ENCODE assay signal across 8 mouse cellular contexts in genomic region chr11:77686841-77687540, GRCm38 (mm10). TPM values are rescaled to one million over a fixed set of nuclear protein-coding genes. Genes with fewer than 3 reads are reported as not detected.
DNase-seq lines count a peak whose midpoint lies in the region; ATAC-seq and TF ChIP-seq lines count a peak whose summit lies in the region.

No protein-coding gene starts in this region.

- WGBS in hindbrain, embryonic 10.5 days: under 1% methylated on average over 62 of the region's 76 CpGs

- no peaks in the 10 kb centered on the region for H3K27me3 ChIP-seq in MEL (ENCODE audit: control insufficient read depth in 1 of 2, insufficient read depth in 2 of 2, low read length in 2 of 2)
- H3K27me3 ChIP-seq in hindbrain, embryonic 10.5 days (ENCODE audit: insufficient read depth, poor library complexity, severe bottlenecking): no peaks in the 10 kb centered on the region

- peak overlapping the region; percentile 85 for H3K27ac ChIP-seq in MEL (ENCODE audit: control insufficient read depth, low read depth, low read length)
- peak overlapping the region; percentile 99 for H3K27ac ChIP-seq in hindbrain, embryonic 10.5 days

- TF ChIP-seq EP300 in MEL (IDR thresholded peaks at IDR 0.05; ENCODE audit: low read depth in 1 of 2, low read length in 2 of 2): peak in 1 of 2 experiments; percentile 26; a peak in 1 of 4 replicates

- peak overlapping the region; percentile 96 for H3K9ac ChIP-seq in MEL (ENCODE audit: control insufficient read depth, low read depth, low read length, poor library complexity, severe bottlenecking)

- H3K4me3 ChIP-seq in MEL (ENCODE audit: control insufficient read depth in 1 of 2, insufficient read depth in 1 of 2, low read depth in 2 of 2, low read length in 2 of 2): peak overlapping the region; percentile 87 to 99
- peak overlapping the region; percentile 98 for H3K4me3 ChIP-seq in hindbrain, embryonic 10.5 days

- TF ChIP-seq RAD21 in MEL (IDR thresholded peaks at IDR 0.05; ENCODE audit: low read depth, low read length): no peak

- peaks cover 51% of the 10 kb centered on the region for H3K79me2 ChIP-seq in MEL (ENCODE audit: control insufficient read depth, insufficient read depth, low read length, poor library complexity)

- no peak for TF ChIP-seq CTCF in MEL (IDR thresholded peaks at IDR 0.05 in 2 of 3, conservative IDR thresholded peaks at IDR 0.05 in 1 of 3; ENCODE audit: control insufficient read depth in 1 of 3, insufficient read depth in 1 of 3, low read depth in 2 of 3, low read length in 3 of 3, poor library complexity in 1 of 3, severe bottlenecking in 1 of 3)

- no peaks in the 10 kb centered on the region for H3K9me3 ChIP-seq in MEL (replicated peaks; ENCODE audit: insufficient read depth, low read length)
- no peaks in the 10 kb centered on the region for H3K9me3 ChIP-seq in hindbrain, embryonic 10.5 days

- peak; percentile 86 for DNase-seq in MEL (ENCODE audit: low read depth, low spot score)
- peak; percentile 56 for DNase-seq in cerebellum, adult 8-10 months
- DNase-seq in hindbrain, embryonic 10.5 days (ENCODE audit: low spot score): peak; percentile 82
- peak; percentile 31 to 57 for DNase-seq in layer of hippocampus, postnatal 14 days (ENCODE audit: low spot score in 2 of 2)
- peak; percentile 77 for DNase-seq in lung, postnatal 10 days
- DNase-seq in ovary, postnatal 36 days (ENCODE audit: low spot score): peak; percentile 74
- DNase-seq in thymus, postnatal 14 days: peak; percentile 72

- H3K36me3 ChIP-seq in MEL (ENCODE audit: control insufficient read depth in 1 of 2, insufficient read depth in 2 of 2, low read length in 2 of 2): peaks cover 31 to 38% of the 10 kb centered on the region in 2 experiments
- peaks cover 35% of the 10 kb centered on the region for H3K36me3 ChIP-seq in hindbrain, embryonic 10.5 days

- H3K4me1 ChIP-seq in MEL (ENCODE audit: control insufficient read depth in 1 of 2, insufficient read depth in 2 of 2, low read length in 2 of 2): peaks cover 9 to 16% of the 10 kb centered on the region in 2 experiments; a peak in 3 of 4 replicates
- peaks cover 18% of the 10 kb centered on the region for H3K4me1 ChIP-seq in hindbrain, embryonic 10.5 days (replicated peaks)

- ATAC-seq in frontal cortex, adult (ENCODE audit: low TSS enrichment): peak; percentile 22; the same call in 1 of the 2 replicates

- TF ChIP-seq POLR2A in MEL (IDR thresholded peaks at IDR 0.05; ENCODE audit: control insufficient read depth in 1 of 2, insufficient read depth in 1 of 2, low read depth in 1 of 2, low read length in 2 of 2, poor library complexity in 1 of 2): peak; percentile 46 to 56; a peak in 2 of 4 replicates

TF ChIP-seq in MEL, 35 proteins besides CTCF, POLR2A, EP300 and RAD21:
- TF ChIP-seq E2F4 (IDR thresholded peaks at IDR 0.05; ENCODE audit: borderline replicate concordance, low read depth, low read length): no peak
- TF ChIP-seq CHD1 (IDR thresholded peaks at IDR 0.05; ENCODE audit: low read depth, low read length): no peak
- TF ChIP-seq KAT2A (conservative IDR thresholded peaks at IDR 0.05; ENCODE audit: low read depth, low read length): no peak; the same call in 1 of the 2 replicates
- no peak for TF ChIP-seq USF2 (IDR thresholded peaks at IDR 0.05; ENCODE audit: borderline replicate concordance in 1 of 2, insufficient read depth in 1 of 2, low read depth in 1 of 2, low read length in 2 of 2)
- TF ChIP-seq ELF1 (IDR thresholded peaks at IDR 0.05; ENCODE audit: low read depth, low read length): peak; percentile 25; the same call in 1 of the 2 replicates
- no peak; the same call in 1 of the 2 replicates for TF ChIP-seq MAX (IDR thresholded peaks at IDR 0.05; ENCODE audit: low read length)
- TF ChIP-seq MEF2A (IDR thresholded peaks at IDR 0.05; ENCODE audit: extremely low read depth, insufficient replicate concordance, low read depth, low read length, poor library complexity, severe bottlenecking): no peak
- TF ChIP-seq NELFE (IDR thresholded peaks at IDR 0.05; ENCODE audit: low read depth, low read length): no peak
- no peak for TF ChIP-seq ZMIZ1 (IDR thresholded peaks at IDR 0.05; ENCODE audit: low read depth, low read length)
- 0 out of 2 replicates have a peak, but pooled peaks have one; percentile 4 for TF ChIP-seq MXI1 (IDR thresholded peaks at IDR 0.05; ENCODE audit: low read depth, low read length)
- peak; percentile 53 for TF ChIP-seq HCFC1 (IDR thresholded peaks at IDR 0.05; ENCODE audit: low read depth, low read length)
- TF ChIP-seq NRF1 (IDR thresholded peaks at IDR 0.05; ENCODE audit: insufficient read depth, low read depth, low read length, poor library complexity, severe bottlenecking): no peak
- no peak for TF ChIP-seq POLR2AphosphoS5 (IDR thresholded peaks at IDR 0.05; ENCODE audit: borderline replicate concordance, low read depth, low read length)
- peak; percentile 44 for TF ChIP-seq CHD2 (IDR thresholded peaks at IDR 0.05; ENCODE audit: low read length)
- TF ChIP-seq TCF12 (IDR thresholded peaks at IDR 0.05; ENCODE audit: low read depth, low read length): no peak; the same call in 1 of the 2 replicates
- TF ChIP-seq GABPA (IDR thresholded peaks at IDR 0.05; ENCODE audit: low read depth, low read length): no peak
- no peak for TF ChIP-seq TBP (IDR thresholded peaks at IDR 0.05; ENCODE audit: low read depth, low read length)
- TF ChIP-seq POLR2AphosphoS2 (IDR thresholded peaks at IDR 0.05; ENCODE audit: low read length): peak; percentile 20; the same call in 1 of the 2 replicates
- no peak for TF ChIP-seq GATA1 (IDR thresholded peaks at IDR 0.05; ENCODE audit: low read depth, low read length)
- TF ChIP-seq TAL1 (IDR thresholded peaks at IDR 0.05; ENCODE audit: low read length): no peak
- TF ChIP-seq USF1 (IDR thresholded peaks at IDR 0.05; ENCODE audit: low read depth, low read length): no peak
- TF ChIP-seq RCOR1 (IDR thresholded peaks at IDR 0.05; ENCODE audit: low read depth, low read length): no peak
- TF ChIP-seq ZKSCAN1 (IDR thresholded peaks at IDR 0.05; ENCODE audit: low read depth, low read length): no peak
- no peak for TF ChIP-seq ETS1 (IDR thresholded peaks at IDR 0.05; ENCODE audit: low read depth, low read length)
- no peak for TF ChIP-seq SMC3 (IDR thresholded peaks at IDR 0.05; ENCODE audit: low read depth, low read length)
- no peak for TF ChIP-seq ZNF384 (IDR thresholded peaks at IDR 0.05; ENCODE audit: low read depth, low read length)
- TF ChIP-seq SIN3A (IDR thresholded peaks at IDR 0.05; ENCODE audit: low read length): peak; percentile 56
- no peak for TF ChIP-seq MYB (IDR thresholded peaks at IDR 0.05; ENCODE audit: low read depth, low read length)
- no peak for TF ChIP-seq MAFK (IDR thresholded peaks at IDR 0.05; ENCODE audit: borderline replicate concordance, low read depth, low read length)
- TF ChIP-seq ZC3H11A (IDR thresholded peaks at IDR 0.05; ENCODE audit: low read depth, low read length): no peak
- 0 out of 2 replicates have a peak, but pooled peaks have one; percentile 61 for TF ChIP-seq UBTF (IDR thresholded peaks at IDR 0.05; ENCODE audit: borderline replicate concordance, insufficient read depth, low read depth, low read length)
- no peak for TF ChIP-seq JUND (IDR thresholded peaks at IDR 0.05; ENCODE audit: low read depth, low read length)
- TF ChIP-seq MYC (IDR thresholded peaks at IDR 0.05; ENCODE audit: low read depth, low read length): no peak
- TF ChIP-seq MAZ (IDR thresholded peaks at IDR 0.05; ENCODE audit: low read depth, low read length): no peak; the same call in 1 of the 2 replicates
- no peak for TF ChIP-seq BHLHE40 (IDR thresholded peaks at IDR 0.05; ENCODE audit: borderline replicate concordance, low read depth, low read length)

RNA-seq across cellular contexts. Expression of gene Nufip2, which starts 1.0 kb away (rescaled TPM):
- 47.8 and 50.5 TPM in 2 replicates for total RNA-seq in MEL (2012; rRNA removed)
- 10 to 100 TPM; 24.7 to 56.1 TPM for polyA plus RNA-seq in MEL (2012; ENCODE audit: insufficient read depth in 1 of 2, insufficient read length in 2 of 2, low read depth in 1 of 2, low replicate concordance in 2 of 2, missing spikeins in 1 of 2)
- polyA plus RNA-seq in hindbrain, embryonic 10.5 days (2016; fragmentation: Nextera tagmentation; extraction: Ambion mirVana): 3.6 and 3.7 TPM in 2 replicates
- total RNA-seq in layer of hippocampus, postnatal 14 days (2021): 10 to 100 TPM; 78.2 to 87.1 TPM

RNA-seq across cellular contexts. Expression of gene Cryba1, which starts 38.1 kb away (rescaled TPM):
- total RNA-seq in MEL (2012; rRNA removed): not detected in 2 replicates
- polyA plus RNA-seq in MEL (2012; ENCODE audit: insufficient read depth in 1 of 2, insufficient read length in 2 of 2, low read depth in 1 of 2, low replicate concordance in 2 of 2, missing spikeins in 1 of 2): not detected
- 1.6 and 2.2 TPM in 2 replicates for polyA plus RNA-seq in hindbrain, embryonic 10.5 days (2016; fragmentation: Nextera tagmentation; extraction: Ambion mirVana)
- not detected for total RNA-seq in layer of hippocampus, postnatal 14 days (2021)

Comparison
In these comparisons a context has a peak if more than half of its experiments do, and no peak if none do; other contexts are left out.
1. Peak in every context shown above with its lines: DNase-seq, ATAC-seq, H3K4me3 ChIP-seq and H3K27ac ChIP-seq.